Mouse (Mus musculus) stomach, embryonic 14.5 days (tissue): ENCODE measurements around the gene Cc2d1a. TPM values are rescaled to one million over a fixed set of nuclear protein-coding genes. Genes with fewer than 3 reads are reported as not detected.

Experiments
- ATAC-seq: fragments of 200-750 bp; cut with Nextera tagmentation; 2 replicates; pipeline ENCODE4 v1.8.0; 2017; ENCODE audit warnings: low read depth, moderate TSS enrichment; ENCODE audit not compliant: insufficient number of reproducible peaks, insufficient read depth, low FRiP score
- H3K27ac ChIP-seq: fragments of 300-500 bp; sonication (generic); 2 replicates; pipeline ENCODE4 v1.5.1; 2014; ENCODE audit warnings: mild to moderate bottlenecking, low read length, moderate library complexity, mixed read lengths
- H3K27me3 ChIP-seq: fragments of 300-500 bp; sonication (generic); 2 replicates; pipeline ENCODE4 v1.6.1; 2014; ENCODE audit warnings: low read length, control low read depth, mixed read lengths; ENCODE audit not compliant: control insufficient read depth, insufficient read depth
- H3K36me3 ChIP-seq: fragments of 300-500 bp; sonication (generic); 2 replicates; pipeline ENCODE4 v1.6.1; 2014; ENCODE audit warnings: mild to moderate bottlenecking, control low read depth, low read length, moderate library complexity, mixed read lengths; ENCODE audit not compliant: control insufficient read depth, insufficient read depth
- H3K4me1 ChIP-seq: fragments of 300-500 bp; sonication (generic); 2 replicates; pipeline ENCODE4 v1.6.1; 2014; ENCODE audit warnings: low read length, control low read depth, mixed read lengths; ENCODE audit not compliant: control insufficient read depth, insufficient read depth
- H3K4me2 ChIP-seq: fragments of 300-500 bp; sonication (generic); replicated peaks from 2 replicates; pipeline ENCODE4 v1.6.1; 2014; ENCODE audit warnings: low read depth, low read length, control low read depth
- H3K4me3 ChIP-seq: fragments of 300-500 bp; sonication (generic); 2 replicates; pipeline ENCODE4 v1.5.1; 2014; ENCODE audit warnings: low read depth, low read length, control low read depth
- H3K9ac ChIP-seq: fragments of 300-500 bp; sonication (generic); replicated peaks from 2 replicates; pipeline ENCODE4 v1.6.1; 2014; ENCODE audit warnings: low read depth, mild to moderate bottlenecking, control low read depth, low read length, moderate library complexity, mixed read lengths
- H3K9me3 ChIP-seq: fragments of 300-500 bp; sonication (generic); 2 replicates; pipeline ENCODE4 v1.6.1; 2016; ENCODE audit warnings: low read depth, low read length, control low read depth; ENCODE audit not compliant: control insufficient read depth
- WGBS: fragments of 180-500 bp; shearing (Covaris S2); extraction: QIAGEN DNeasy Blood & Tissue Kit; methylation state at CpG from one replicate; pipeline ENCODE4 v1.1.7; 2014; 5-methylcytosine and 5-hydroxymethylcytosine counted together
- polyA plus RNA-seq: library from polyadenylated mRNA; unstranded; fragments of >200 nt; fragmentation: Nextera tagmentation; extraction: Ambion mirVana; gene quantifications from 2 replicates; pipeline ENCODE4 v1.2.1, GENCODE M21; 2014

Cc2d1a gene
- 17.9 and 18.2 TPM in 2 replicates for polyA plus RNA-seq

DNA sequence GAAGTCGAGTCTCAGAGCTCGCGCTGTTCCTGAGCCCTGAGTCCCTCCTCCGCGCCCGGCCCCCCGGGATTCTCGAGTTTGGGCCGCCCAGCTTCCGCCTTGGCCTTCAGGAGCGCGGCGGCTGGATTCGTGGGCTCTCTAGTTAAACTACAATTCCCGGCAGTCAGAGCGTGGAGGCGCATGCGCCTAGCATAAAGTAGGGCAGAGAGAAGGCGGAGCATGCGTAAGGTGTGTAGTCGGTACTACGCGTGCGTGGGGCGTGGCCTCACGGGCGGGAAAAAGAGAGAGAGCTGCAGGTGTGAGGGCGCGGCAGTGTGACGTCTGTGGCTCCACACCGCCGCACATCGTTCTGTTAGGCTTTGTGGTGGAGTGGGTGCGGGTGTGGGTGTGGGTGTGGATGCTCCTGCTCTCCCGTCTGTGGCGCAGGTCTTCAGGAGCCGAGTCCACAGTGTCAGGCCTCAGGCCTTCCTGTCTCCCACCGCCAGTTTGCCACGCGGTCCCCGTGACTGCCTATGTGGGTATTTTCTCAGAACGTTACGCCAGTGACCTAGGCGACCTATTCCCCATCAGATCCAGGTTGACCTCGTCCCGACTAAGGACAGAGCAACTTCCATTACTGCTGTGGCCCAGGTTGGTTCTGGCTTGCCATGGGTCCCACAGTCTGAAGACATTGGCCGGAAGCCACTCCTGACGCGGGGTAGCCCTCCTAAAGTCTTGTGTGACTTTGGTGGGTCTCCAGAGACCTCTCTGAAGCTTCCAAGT lies at the start of gene Cc2d1a, which contains the start of gene 4930432K21Rik:
Cc2d1a (minus strand) TSS at position 168 of the 762 bp plus-strand sequence.
4930432K21Rik (plus strand) TSS at position 257 of the 762 bp plus-strand sequence.
- Histone ChIP-seq H3K27me3 (no peaks in the 10 kb centered on the region), H3K9me3 (no peaks in the 10 kb centered on the region), H3K4me3 (peak within 1 kb of the TSS; percentile 63), H3K4me1 (peaks cover 17% of the 10 kb centered on the region), H3K9ac (peak within 1 kb of the TSS; percentile 83), H3K36me3 (peaks cover 10% of the 10 kb centered on the region), H3K27ac (peak within 1 kb of the TSS; percentile 79), H3K4me2 (peak within 1 kb of the TSS; percentile 88)
- 17% methylated on average over 48 of the region's 49 CpGs for WGBS
- peak; percentile 95 for ATAC-seq

DNA sequence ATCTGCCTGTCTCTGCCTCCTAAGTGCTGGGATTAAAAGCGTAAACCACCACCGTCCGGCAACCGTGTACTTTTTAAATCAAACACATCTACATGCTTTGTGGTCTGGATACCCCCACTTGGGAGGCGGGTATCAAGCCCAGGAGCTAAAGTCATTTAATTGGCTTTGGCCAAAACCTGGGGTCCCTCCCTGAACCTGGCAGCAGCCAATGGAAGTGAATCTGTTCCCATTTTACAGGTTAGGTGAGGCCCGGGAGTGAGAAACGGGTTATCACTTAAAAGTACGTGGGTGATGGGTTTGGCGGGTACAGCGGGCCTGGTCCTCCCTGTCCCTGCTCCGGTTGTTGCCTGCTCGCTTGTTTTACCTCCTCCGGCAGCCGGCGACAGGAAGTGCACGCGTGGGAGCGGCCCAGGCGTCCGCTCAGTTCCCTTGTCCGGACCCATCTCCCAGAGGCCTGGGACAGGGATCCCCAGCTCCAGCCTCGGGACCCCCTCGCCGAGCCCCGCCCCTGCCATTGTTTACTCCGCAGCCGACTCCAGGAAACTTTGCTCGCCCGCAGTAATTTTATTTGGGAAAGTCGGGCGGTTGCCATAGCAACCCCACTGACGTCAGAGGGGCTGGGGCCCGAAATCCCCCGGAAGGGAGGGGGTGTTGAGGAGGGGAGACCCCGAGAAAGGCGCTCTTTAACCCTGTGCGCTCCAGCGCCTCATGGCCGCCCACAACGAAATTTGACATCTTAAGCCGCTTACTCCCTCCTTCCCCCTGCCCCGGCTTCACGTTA lies 49.6 kb upstream of the Cc2d1a start:
- ATAC-seq: peak; percentile 49
- peaks cover 44% of the 10 kb centered on the region for H3K4me1 ChIP-seq
- peak overlapping the region; percentile 50 for H3K9ac ChIP-seq
- peak overlapping the region; percentile 51 for H3K4me2 ChIP-seq
- H3K4me3 ChIP-seq: peak overlapping the region; percentile 40
- peak overlapping the region; percentile 95 for H3K27ac ChIP-seq
- 2% methylated on average over 43 of the region's 43 CpGs for WGBS
- peaks cover 2% of the 10 kb centered on the region; the same call in 1 of the 2 replicates for H3K36me3 ChIP-seq
- H3K27me3 ChIP-seq: no peaks in the 10 kb centered on the region
- H3K9me3 ChIP-seq: no peaks in the 10 kb centered on the region

DNA sequence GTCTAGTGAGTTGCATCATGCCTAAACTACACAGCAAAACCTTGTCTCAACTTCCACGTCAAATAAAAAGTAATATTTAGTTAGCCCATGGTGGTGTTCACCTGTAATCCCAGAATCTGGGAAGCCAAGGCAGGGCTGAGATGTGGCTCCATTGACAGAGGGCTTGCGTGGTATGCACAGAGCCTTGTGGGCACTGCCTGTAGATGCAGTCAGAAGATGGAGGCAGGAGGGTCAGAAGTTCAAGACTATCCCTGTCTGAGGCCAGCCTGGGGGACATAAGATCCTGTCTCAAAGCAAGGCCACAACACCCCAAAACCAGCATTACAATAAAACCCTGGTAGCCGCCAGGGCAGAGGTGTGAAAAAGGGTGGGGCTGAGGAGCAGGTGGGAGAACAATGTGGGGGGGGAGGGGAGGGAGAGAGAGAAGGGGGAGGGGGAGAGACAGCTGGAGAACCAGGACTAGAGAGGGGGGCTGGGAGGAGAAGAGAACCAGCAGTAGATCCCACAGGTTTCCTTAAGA lies 46.5 kb upstream of the Cc2d1a start:
- Histone ChIP-seq H3K4me1 (peaks cover 32% of the 10 kb centered on the region), H3K9me3 (no peaks in the 10 kb centered on the region), H3K4me2 (no peak overlapping the region), H3K27me3 (no peaks in the 10 kb centered on the region), H3K27ac (no peak overlapping the region), H3K9ac (no peak overlapping the region), H3K4me3 (no peak overlapping the region), H3K36me3 (no peaks in the 10 kb centered on the region)
- WGBS: 81% methylated on average over 3 of the region's 3 CpGs
- no peak for ATAC-seq

DNA sequence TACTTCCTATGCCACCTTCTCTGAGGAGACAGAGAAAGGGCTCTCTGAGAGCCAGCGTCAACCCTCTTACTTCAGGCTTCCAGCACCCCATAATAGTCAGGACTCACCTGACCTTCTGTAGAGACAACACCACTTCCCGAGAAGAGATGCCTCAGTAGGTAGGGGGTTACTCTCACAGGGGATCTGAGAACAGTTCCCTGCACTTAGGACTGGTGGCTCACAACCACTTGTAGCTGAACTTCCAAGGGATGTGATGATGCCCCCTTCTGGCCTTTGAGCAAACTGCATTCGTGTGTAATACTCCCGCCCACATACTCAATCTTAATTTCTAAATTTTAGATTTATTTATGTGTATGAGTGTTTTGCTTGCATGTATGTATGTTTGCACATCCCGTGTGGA lies 45.8 kb upstream of the Cc2d1a start:
- Histone ChIP-seq H3K4me2 (no peak overlapping the region), H3K4me1 (peaks cover 24% of the 10 kb centered on the region), H3K9me3 (no peaks in the 10 kb centered on the region), H3K36me3 (no peaks in the 10 kb centered on the region), H3K9ac (no peak overlapping the region), H3K4me3 (no peak overlapping the region), H3K27ac (no peak overlapping the region), H3K27me3 (no peaks in the 10 kb centered on the region)
- 82% methylated on average over 5 of the region's 5 CpGs for WGBS
- ATAC-seq: no peak

DNA sequence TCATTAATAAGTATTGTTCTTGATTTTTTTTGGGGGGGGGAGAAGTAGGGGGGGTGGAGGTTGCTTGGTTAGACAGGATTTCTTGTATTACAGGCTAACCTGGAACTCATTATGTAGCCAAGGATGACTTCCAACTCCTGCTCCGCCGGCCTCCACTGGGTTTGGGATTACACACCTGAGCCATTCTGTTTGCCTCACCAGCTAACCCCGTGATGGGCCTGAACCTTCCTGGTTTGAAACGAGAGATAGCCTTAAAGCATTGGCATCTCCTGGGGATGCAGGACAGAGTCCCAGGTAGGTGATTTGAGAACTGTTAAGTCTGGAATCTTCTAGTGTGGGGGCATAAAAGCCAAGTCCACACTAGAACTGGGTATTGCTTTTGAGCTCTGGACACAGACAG lies 45.4 kb upstream of the Cc2d1a start:
- Histone ChIP-seq H3K4me3 (no peak overlapping the region), H3K9me3 (no peaks in the 10 kb centered on the region), H3K4me2 (no peak overlapping the region), H3K9ac (no peak overlapping the region), H3K4me1 (peaks cover 20% of the 10 kb centered on the region), H3K36me3 (no peaks in the 10 kb centered on the region), H3K27me3 (no peaks in the 10 kb centered on the region), H3K27ac (no peak overlapping the region)
- WGBS: 72% methylated on average over 4 of the region's 4 CpGs
- ATAC-seq: no peak

DNA sequence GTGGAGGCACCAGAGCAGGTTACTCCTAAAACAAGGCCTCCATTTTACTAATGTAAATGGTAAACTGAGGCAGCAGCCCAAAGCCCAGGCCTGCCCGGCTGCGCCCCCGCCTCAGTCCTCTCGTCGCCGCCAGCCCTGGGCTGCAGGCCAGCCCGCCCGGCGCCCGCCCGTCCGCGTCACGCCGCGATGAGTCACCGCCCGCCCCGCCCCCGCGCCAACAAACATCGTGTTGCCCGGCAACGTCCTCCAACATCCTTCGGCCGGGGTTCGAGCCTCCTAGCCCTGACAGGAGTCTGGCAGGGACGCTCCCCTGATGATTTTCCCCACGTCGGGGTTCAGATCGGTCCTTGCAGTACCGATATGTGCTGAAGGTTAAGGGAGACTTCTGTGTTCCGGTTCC lies 44.8 kb upstream of the Cc2d1a start:
- Histone ChIP-seq H3K27me3 (no peaks in the 10 kb centered on the region), H3K27ac (peak overlapping the region; percentile 86), H3K9me3 (no peaks in the 10 kb centered on the region), H3K4me1 (peaks cover 16% of the 10 kb centered on the region), H3K4me3 (peak overlapping the region; percentile 14; the same call in 1 of the 2 replicates), H3K9ac (no peak overlapping the region), H3K4me2 (peak overlapping the region; percentile 44), H3K36me3 (no peaks in the 10 kb centered on the region)
- ATAC-seq: peak; percentile 71
- 3% methylated on average over 33 of the region's 33 CpGs for WGBS

DNA sequence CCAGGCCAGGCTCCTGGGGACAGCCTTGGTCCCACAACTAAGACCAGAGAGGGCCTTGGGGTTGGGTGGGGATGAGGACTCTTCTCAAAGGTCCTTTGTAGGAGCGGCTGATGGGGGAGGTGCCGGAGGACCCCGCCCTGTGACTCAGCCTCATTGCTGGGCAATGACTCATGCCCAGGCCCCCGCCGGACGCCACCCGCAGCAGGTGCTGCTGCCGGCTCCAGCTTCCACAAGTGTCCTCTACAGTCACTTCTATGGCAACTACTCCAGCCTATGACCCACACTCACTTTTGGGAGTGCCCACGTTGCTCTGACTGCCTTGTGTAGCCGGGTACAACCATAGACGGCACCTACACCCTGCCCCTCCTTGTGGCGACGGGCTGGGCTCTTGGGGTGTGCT lies 44.3 kb upstream of the Cc2d1a start:
- 0 out of 2 replicates have a peak overlapping the region, but pooled peaks have one; percentile 18 for H3K9ac ChIP-seq
- peak overlapping the region; percentile 44 for H3K4me2 ChIP-seq
- H3K27ac ChIP-seq: peak overlapping the region; percentile 86
- ATAC-seq: peak; percentile 84
- H3K4me3 ChIP-seq: peak overlapping the region; percentile 14; the same call in 1 of the 2 replicates
- H3K4me1 ChIP-seq: peaks cover 16% of the 10 kb centered on the region
- no peaks in the 10 kb centered on the region for H3K36me3 ChIP-seq
- H3K27me3 ChIP-seq: no peaks in the 10 kb centered on the region
- no peaks in the 10 kb centered on the region for H3K9me3 ChIP-seq
- 24% methylated on average over 13 of the region's 13 CpGs for whole genome bisulfite sequencing

DNA sequence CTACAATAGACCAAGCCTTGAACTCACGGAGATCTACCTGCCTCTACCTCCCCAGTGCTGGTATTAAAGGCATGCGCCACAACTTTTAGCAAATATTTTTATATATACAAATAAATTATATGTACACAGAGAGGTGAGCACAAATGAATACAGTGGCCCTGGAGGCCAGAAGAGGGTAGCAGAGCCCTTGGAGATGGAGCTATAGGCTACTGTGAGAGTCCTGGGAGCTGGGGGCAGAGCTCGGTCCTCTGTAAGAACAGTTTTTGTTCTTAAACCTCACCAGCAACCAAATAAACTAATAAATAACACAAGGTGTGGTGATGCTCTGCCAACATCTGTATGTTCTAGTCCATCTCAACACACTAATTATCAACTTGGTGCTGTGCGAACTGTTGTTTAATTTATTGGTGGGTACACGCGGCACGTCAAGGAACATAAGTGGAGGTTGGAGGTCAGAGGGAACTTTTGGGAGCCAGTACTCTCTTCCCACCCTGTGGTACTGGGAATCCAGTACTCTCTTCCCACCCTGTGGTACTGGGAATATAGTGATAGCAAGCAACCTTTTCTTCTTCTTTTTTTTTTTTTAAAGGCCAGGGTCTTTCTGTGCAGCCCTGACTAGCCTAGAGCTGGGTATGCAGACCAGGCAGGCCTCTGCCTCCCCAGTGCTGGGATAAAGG lies 42.6 kb upstream of the Cc2d1a start:
- no peak overlapping the region for H3K4me2 ChIP-seq
- H3K4me3 ChIP-seq: no peak overlapping the region
- H3K27ac ChIP-seq: no peak overlapping the region
- no peaks in the 10 kb centered on the region for H3K9me3 ChIP-seq
- H3K36me3 ChIP-seq: no peaks in the 10 kb centered on the region
- ATAC-seq: no peak
- H3K27me3 ChIP-seq: no peaks in the 10 kb centered on the region
- H3K4me1 ChIP-seq: peaks cover 16% of the 10 kb centered on the region
- H3K9ac ChIP-seq: no peak overlapping the region
- 92% methylated on average over 7 of the region's 7 CpGs for WGBS
